Mouse (Mus musculus): Measurements from ENCODE around the gene Ddi2. TPM values are rescaled to one million over a fixed set of nuclear protein-coding genes. Genes with fewer than 3 reads are reported as not detected.
A peak's percentile ranks its signal among the peaks of the same experiment; 100 is the strongest.
"Not testable (repeated sequence)": the region's sequence is repeated elsewhere in the genome, so short reads cannot be mapped to it uniquely, and the experiment has no call there.

The Ddi2 gene
- 11.9 and 14.9 TPM in 2 replicates for polyA plus RNA-seq (2015; fragmentation: Nextera tagmentation; extraction: Ambion mirVana)

- H3K27ac ChIP-seq (replicated peaks) = peak within 1 kb of the TSS; percentile 93
- H3K27me3 ChIP-seq (replicated peaks) = no peaks in the 10 kb centered on the region
- H3K9me3 ChIP-seq (replicated peaks) = no peaks in the 10 kb centered on the region
- H3K4me2 ChIP-seq = peak within 1 kb of the TSS; percentile 82
- WGBS = under 1% methylated on average over 103 of the region's 105 CpGs
- H3K36me3 ChIP-seq = peaks cover 10% of the 10 kb centered on the region; the same call in 1 of the 2 replicates
- ATAC-seq (ENCODE audit: low FRiP score) = peak; percentile 89
- H3K9ac ChIP-seq (replicated peaks) = peak within 1 kb of the TSS; percentile 99
- peaks cover 27% of the 10 kb centered on the region for H3K4me1 ChIP-seq
- peak within 1 kb of the TSS; percentile 100 for H3K4me3 ChIP-seq (replicated peaks)
Observed at GRCm38 (mm10) chr4:141722731-141723672, at the start of gene Ddi2. Gene Ddi2, minus strand, starts transcription at chr4:141723419.

DNA sequence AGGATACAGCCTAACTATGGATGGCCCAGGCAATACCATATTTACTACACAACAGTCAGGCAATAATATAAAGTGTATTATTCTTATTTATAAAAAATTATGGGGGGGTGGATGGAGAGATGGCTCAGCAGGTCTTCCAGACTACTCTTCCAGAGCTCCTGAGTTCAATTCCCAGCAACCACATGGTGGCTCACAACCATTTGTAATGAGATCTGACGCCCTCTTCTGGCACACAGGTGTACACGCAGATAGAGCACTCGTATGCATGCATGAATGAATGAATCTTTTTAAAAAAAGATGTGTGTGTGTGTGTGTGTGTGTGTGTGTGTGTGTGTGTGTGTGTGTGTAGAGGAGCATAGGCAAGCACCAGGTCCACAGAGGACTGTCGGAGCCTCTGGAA lies 49.8 kb upstream of the Ddi2 start:
- peaks cover 91% of the 10 kb centered on the region for H3K36me3 ChIP-seq
- not testable (repeated sequence) for H3K4me2 ChIP-seq; H3K4me3 ChIP-seq (replicated peaks); H3K27me3 ChIP-seq (replicated peaks); ATAC-seq (ENCODE audit: low FRiP score); H3K9ac ChIP-seq (replicated peaks); H3K4me1 ChIP-seq; H3K9me3 ChIP-seq (replicated peaks); H3K27ac ChIP-seq (replicated peaks)
- 86% methylated on average over 4 of the region's 4 CpGs for WGBS

DNA sequence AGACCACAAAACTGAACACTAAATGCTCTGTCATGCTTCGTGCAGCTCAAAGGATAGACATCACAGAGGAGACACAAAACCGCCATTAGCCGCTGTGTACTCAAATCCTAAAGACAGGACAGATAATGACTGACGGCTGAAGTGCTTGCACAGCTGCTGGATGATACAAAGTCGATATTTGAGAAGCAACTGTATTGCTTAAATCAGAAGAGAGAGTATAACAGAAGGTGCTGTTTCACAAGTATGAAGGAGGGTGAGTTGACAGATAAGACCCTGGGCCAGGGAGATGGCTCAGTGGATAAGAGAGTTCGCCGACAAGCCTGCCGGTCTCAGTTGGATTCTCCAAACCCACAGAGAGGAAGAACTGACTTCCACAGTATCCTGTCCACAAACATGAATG lies 48.6 kb upstream of the Ddi2 start:
- 91% methylated on average over 8 of the region's 8 CpGs for WGBS
- H3K4me2 ChIP-seq = no peak overlapping the region
- H3K4me1 ChIP-seq = peaks cover 12% of the 10 kb centered on the region
- no peaks in the 10 kb centered on the region for H3K27me3 ChIP-seq (replicated peaks)
- H3K9me3 ChIP-seq (replicated peaks) = no peaks in the 10 kb centered on the region
- H3K36me3 ChIP-seq = peaks cover 93% of the 10 kb centered on the region
- no peak overlapping the region for H3K4me3 ChIP-seq (replicated peaks)
- no peak for ATAC-seq (ENCODE audit: low FRiP score)
- no peak overlapping the region for H3K27ac ChIP-seq (replicated peaks)
- no peak overlapping the region for H3K9ac ChIP-seq (replicated peaks)

- Histone ChIP-seq H3K4me2 (no peak overlapping the region), H3K27ac (replicated peaks) (no peak overlapping the region), H3K9ac (replicated peaks) (no peak overlapping the region), H3K36me3 (peaks cover 90% of the 10 kb centered on the region), H3K9me3 (replicated peaks) (no peaks in the 10 kb centered on the region), H3K27me3 (replicated peaks) (no peaks in the 10 kb centered on the region), H3K4me1 (peaks cover 19% of the 10 kb centered on the region), H3K4me3 (replicated peaks) (no peak overlapping the region)
- WGBS = 91% methylated on average over 8 of the region's 8 CpGs
- ATAC-seq (ENCODE audit: low FRiP score) = no peak
Observed at GRCm38 (mm10) chr4:141769501-141770160, 46.4 kb upstream of the Ddi2 start.

DNA sequence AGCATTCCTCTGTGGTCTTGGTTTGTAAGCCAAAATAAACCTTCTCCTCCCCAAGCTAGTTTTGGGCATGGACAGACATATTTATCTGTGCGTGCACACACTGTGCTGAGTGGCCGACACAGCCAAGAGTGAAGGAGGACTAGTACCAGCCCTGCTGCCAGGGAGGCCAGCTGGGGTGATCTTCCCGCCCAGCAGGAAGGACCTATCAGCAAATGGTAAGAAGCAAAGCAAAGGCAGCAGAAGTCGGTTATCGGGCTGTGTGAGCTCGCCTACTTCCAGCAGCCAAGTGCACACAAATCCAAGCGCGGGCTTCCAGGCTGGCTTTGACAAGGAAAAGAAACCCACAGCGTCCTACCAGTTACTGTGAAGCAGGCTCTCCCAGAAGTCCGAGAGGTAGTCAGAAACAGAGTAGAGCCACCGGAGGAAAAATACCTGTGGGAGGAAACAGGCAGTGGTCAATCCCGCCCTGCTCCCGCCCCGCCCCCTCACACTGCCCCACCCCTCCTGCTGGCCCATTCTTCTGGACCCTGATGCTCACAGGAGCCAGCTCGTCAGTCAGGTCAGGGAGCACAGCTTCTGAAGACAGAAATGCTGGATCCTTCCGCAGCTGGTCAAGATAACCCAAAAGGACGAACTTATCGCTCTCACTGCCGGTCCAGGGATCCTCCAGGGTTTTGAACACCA lies 44.3 kb upstream of the Ddi2 start:
- Histone ChIP-seq H3K4me2 (peak overlapping the region; percentile 24; the same call in 1 of the 2 replicates), H3K9me3 (replicated peaks) (no peaks in the 10 kb centered on the region), H3K9ac (replicated peaks) (no peak overlapping the region), H3K4me3 (replicated peaks) (no peak overlapping the region), H3K36me3 (peaks cover 89% of the 10 kb centered on the region), H3K4me1 (peaks cover 19% of the 10 kb centered on the region), H3K27me3 (replicated peaks) (no peaks in the 10 kb centered on the region), H3K27ac (replicated peaks) (peak overlapping the region; percentile 69)
- 66% methylated on average over 19 of the region's 19 CpGs for WGBS
- ATAC-seq (ENCODE audit: low FRiP score) = no peak

- 39% methylated on average over 19 of the region's 19 CpGs for WGBS
- H3K27ac ChIP-seq (replicated peaks) = peak overlapping the region; percentile 69
- H3K4me2 ChIP-seq = peak overlapping the region; percentile 24
- H3K4me1 ChIP-seq = peaks cover 19% of the 10 kb centered on the region
- H3K9me3 ChIP-seq (replicated peaks) = no peaks in the 10 kb centered on the region
- H3K4me3 ChIP-seq (replicated peaks) = no peak overlapping the region
- H3K36me3 ChIP-seq = peaks cover 90% of the 10 kb centered on the region
- peak; percentile 45; the same call in 1 of the 2 replicates for ATAC-seq (ENCODE audit: low FRiP score)
- H3K9ac ChIP-seq (replicated peaks) = no peak overlapping the region
- no peaks in the 10 kb centered on the region for H3K27me3 ChIP-seq (replicated peaks)
Observed at GRCm38 (mm10) chr4:141766668-141767352, 43.6 kb upstream of the Ddi2 start.

GRCm38 (mm10) chr4:141766316-141766667 lies 43.1 kb upstream of the Ddi2 start:
- Histone ChIP-seq H3K9ac (replicated peaks) (no peak overlapping the region), H3K4me2 (peak overlapping the region; percentile 24), H3K4me3 (replicated peaks) (no peak overlapping the region), H3K4me1 (peaks cover 19% of the 10 kb centered on the region), H3K27ac (replicated peaks) (peak overlapping the region; percentile 69), H3K36me3 (peaks cover 90% of the 10 kb centered on the region), H3K9me3 (replicated peaks) (no peaks in the 10 kb centered on the region), H3K27me3 (replicated peaks) (no peaks in the 10 kb centered on the region)
- 62% methylated on average over 8 of the region's 8 CpGs for WGBS
- ATAC-seq (ENCODE audit: low FRiP score) = no peak; the same call in 1 of the 2 replicates

GRCm38 (mm10) chr4:141765008-141765407 lies 41.8 kb upstream of the Ddi2 start:
- Histone ChIP-seq H3K9ac (replicated peaks) (no peak overlapping the region), H3K27me3 (replicated peaks) (no peaks in the 10 kb centered on the region), H3K27ac (replicated peaks) (no peak overlapping the region), H3K36me3 (peaks cover 82% of the 10 kb centered on the region), H3K4me2 (no peak overlapping the region), H3K9me3 (replicated peaks) (no peaks in the 10 kb centered on the region), H3K4me3 (replicated peaks) (no peak overlapping the region), H3K4me1 (peaks cover 19% of the 10 kb centered on the region)
- no peak for ATAC-seq (ENCODE audit: low FRiP score)
- 97% methylated on average over 3 of the region's 3 CpGs for WGBS

GRCm38 (mm10) chr4:141763476-141763875 lies 40.3 kb upstream of the Ddi2 start:
- no peak overlapping the region for H3K27ac ChIP-seq (replicated peaks)
- no peak overlapping the region for H3K4me2 ChIP-seq
- no peaks in the 10 kb centered on the region for H3K27me3 ChIP-seq (replicated peaks)
- no peak overlapping the region for H3K4me3 ChIP-seq (replicated peaks)
- no peak for ATAC-seq (ENCODE audit: low FRiP score)
- no peaks in the 10 kb centered on the region for H3K9me3 ChIP-seq (replicated peaks)
- peaks cover 19% of the 10 kb centered on the region for H3K4me1 ChIP-seq
- no peak overlapping the region for H3K9ac ChIP-seq (replicated peaks)
- 95% methylated on average over 12 of the region's 12 CpGs for WGBS
- H3K36me3 ChIP-seq = peaks cover 67% of the 10 kb centered on the region

- Histone ChIP-seq H3K9me3 (replicated peaks) (no peaks in the 10 kb centered on the region), H3K36me3 (peaks cover 59% of the 10 kb centered on the region), H3K4me3 (replicated peaks) (no peak overlapping the region), H3K27ac (replicated peaks) (no peak overlapping the region), H3K4me2 (no peak overlapping the region), H3K27me3 (replicated peaks) (no peaks in the 10 kb centered on the region), H3K9ac (replicated peaks) (no peak overlapping the region), H3K4me1 (peaks cover 10% of the 10 kb centered on the region)
- no peak for ATAC-seq (ENCODE audit: low FRiP score)
- WGBS = 94% methylated on average over 13 of the region's 13 CpGs
Observed at GRCm38 (mm10) chr4:141762102-141762598, 38.9 kb upstream of the Ddi2 start.

DNA sequence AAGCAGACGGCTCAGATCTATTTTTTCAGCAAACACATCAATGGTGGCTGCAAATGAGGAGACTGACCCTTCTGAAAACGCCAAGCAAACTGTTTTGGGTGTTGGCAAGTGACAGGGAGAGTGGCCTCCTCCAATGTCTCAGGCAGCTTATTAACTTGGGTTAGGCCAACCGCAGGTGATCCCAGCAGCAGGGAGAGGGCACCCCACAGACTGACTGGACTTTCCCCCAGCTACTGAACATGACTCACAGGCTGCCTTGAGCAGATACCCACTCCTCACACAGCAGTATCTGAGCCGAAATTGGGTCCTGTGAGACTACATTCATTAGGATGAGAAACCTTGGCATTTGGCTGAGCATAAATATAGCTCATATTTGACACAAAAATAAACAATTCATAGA lies 37.7 kb upstream of the Ddi2 start:
- no peak overlapping the region for H3K4me3 ChIP-seq (replicated peaks)
- no peak overlapping the region for H3K4me2 ChIP-seq
- H3K36me3 ChIP-seq = peaks cover 49% of the 10 kb centered on the region
- 80% methylated on average over 4 of the region's 4 CpGs for WGBS
- H3K9ac ChIP-seq (replicated peaks) = no peak overlapping the region
- no peak for ATAC-seq (ENCODE audit: low FRiP score)
- H3K27ac ChIP-seq (replicated peaks) = no peak overlapping the region
- no peaks in the 10 kb centered on the region for H3K27me3 ChIP-seq (replicated peaks)
- H3K4me1 ChIP-seq = no peaks in the 10 kb centered on the region
- no peaks in the 10 kb centered on the region for H3K9me3 ChIP-seq (replicated peaks)
